Mouse (Mus musculus) cerebellum, adult 2 months (tissue): ENCODE measurements around the gene Lingo2.

Source experiments
- CTCF ChIP-seq: fragments of 200-500 bp; IDR thresholded peaks from 2 replicates; pipeline ENCODE4 v1.5.1; 2011; ENCODE audit warnings: low read depth, mild to moderate bottlenecking, control low read depth, low read length, moderate library complexity, borderline replicate concordance; ENCODE audit not compliant: insufficient read depth
- POLR2A ChIP-seq: fragments of 200-500 bp; IDR thresholded peaks from 2 replicates; pipeline ENCODE4 v1.6.1; 2011; ENCODE audit warnings: low read length, control low read depth, borderline replicate concordance; ENCODE audit not compliant: insufficient read depth

- no peak for TF ChIP-seq POLR2A
- TF ChIP-seq CTCF = no peak
Measured at GRCm38 (mm10) chr4:35724774-35725173, 1226.8 kb downstream of the Lingo2 start.
